Mouse (Mus musculus): ENCODE measurements around the gene Cntfr.

DNA sequence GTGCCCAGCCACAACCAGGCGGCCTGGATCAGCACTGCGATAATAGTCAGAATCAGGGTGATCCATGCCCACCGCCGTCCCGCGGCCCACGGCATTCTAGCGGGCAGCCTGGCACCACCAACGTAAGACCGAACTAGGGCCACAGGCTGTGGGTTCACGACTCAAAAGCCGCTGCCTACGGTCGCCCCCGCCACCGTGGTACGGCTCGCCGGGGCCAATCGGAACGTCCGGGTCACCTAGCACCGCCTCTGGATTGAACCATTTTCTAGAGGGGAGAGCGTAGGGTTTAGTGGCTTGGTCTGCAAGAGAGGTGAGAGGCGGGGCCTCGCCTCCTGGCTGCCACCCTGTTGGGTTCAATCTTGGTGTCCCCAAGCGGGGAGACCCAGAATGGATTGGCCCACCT is 44.3 kb upstream of the Cntfr start:
- TF ChIP-seq CTCF (IDR thresholded peaks at IDR 0.05; ENCODE audit: low read depth), result peak; percentile 16; the same call in 1 of the 2 replicates
- peak; percentile 54; the same call in 1 of the 2 replicates for TF ChIP-seq EP300 (IDR thresholded peaks at IDR 0.05; ENCODE audit: low read depth)
